Mouse (Mus musculus) adrenal gland, adult 2 months (tissue): ENCODE data around the gene Pecam1. TPM values are rescaled to one million over a fixed set of nuclear protein-coding genes. Genes with fewer than 3 reads are reported as not detected.
"Not testable (repeated sequence)": the region's sequence is repeated elsewhere in the genome, so short reads cannot be mapped to it uniquely, and the experiment has no call there.

Experiments used
- DNase-seq: peaks from one replicate; pipeline ENCODE4 v3.0.0; 2021
- long read RNA-seq: library from polyadenylated mRNA; stranded (forward); transcript quantifications from one replicate; pipeline ENCODE4 v2.0.0, GENCODE M21; 2021
- polyA plus RNA-seq: library from polyadenylated mRNA; depleted of rRNA; stranded (reverse); fragments of >200 nt; gene quantifications from 2 replicates; pipeline ENCODE4 v1.2.3, GENCODE M21; 2012; rRNA removed
- total RNA-seq, 2 experiments: library from RNA; stranded (reverse); gene quantifications; 2 replicates each; pipeline ENCODE4 v1.2.3; 2021

The Pecam1 gene
- total RNA-seq (10 to 100 TPM; 64.0 to 94.8 TPM), polyA plus RNA-seq (15.5 and 17.5 TPM in 2 replicates)
- long read RNA-seq, transcript Pecam1-203 (14 exons, 3,233 nt): major isoform, 10 of 45 reads
- long read RNA-seq, transcript Pecam1-204 (16 exons, 3,441 nt): minor isoform, 8 of 45 reads
- long read RNA-seq, transcript Pecam1-202 (15 exons, 3,283 nt): major isoform, 10 of 45 reads
- long read RNA-seq, partial matches to known transcripts: 7 of 45 reads
- long read RNA-seq, other reads (novel, unspliced or antisense): 9 of 45 reads

- no peak for DNase-seq
Observed at GRCm38 (mm10) chr11:106750121-106750751, at the start of gene Pecam1. Gene Pecam1 (minus strand): TSS chr11:106750628.

DNA sequence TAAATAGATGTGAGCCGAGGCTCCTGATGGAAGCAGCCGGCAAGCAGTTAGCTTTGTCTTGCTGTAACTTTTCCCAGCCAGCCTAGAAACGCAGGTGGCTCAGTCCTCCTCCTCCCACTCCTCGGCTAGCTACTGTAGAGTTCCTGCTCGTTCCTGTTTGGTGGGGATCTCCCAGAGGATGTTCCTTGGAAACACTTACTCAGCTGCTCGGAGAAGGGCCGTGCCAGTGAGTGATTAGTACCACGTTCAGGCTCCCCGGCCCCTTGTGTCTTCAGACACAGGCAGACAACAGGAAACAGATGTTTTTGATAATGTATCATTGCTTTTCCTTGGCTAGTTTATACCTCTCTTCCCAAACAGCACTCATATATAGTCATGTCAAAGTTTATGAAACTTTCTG lies 45.3 kb upstream of the Pecam1 start:
- DNase-seq: no peak

DNA sequence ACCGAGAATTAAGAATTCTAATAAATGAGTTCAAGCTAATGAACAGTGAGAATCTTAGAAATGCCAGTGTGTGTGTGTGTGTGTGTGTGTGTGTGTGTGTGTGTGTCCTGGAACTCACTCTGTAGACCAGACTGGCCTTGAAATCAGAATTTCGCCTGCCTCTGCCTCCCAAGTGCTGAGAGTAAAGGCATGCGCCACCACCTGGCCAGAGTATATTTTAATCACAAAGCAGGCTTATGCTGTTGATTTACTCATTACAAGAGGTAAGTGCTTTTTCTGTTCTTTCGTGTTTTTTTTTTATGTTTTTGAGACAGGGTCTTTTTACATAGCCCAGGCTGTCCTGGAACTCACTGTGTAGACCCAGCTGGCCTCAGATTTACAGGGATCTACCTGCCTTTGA lies 43.4 kb upstream of the Pecam1 start:
- DNase-seq: no peak

- no peak for DNase-seq
Observed at GRCm38 (mm10) chr11:106789649-106790048, 39.2 kb upstream of the Pecam1 start.

GRCm38 (mm10) chr11:106788775-106789459 lies 38.5 kb upstream of the Pecam1 start, which contains the start of the genes Ddx5 and Cep95:
Gene Ddx5 (minus strand): TSS chr11:106789185.
Gene Cep95 (plus strand): TSS chr11:106789252.
- peak; percentile 98 for DNase-seq

DNA sequence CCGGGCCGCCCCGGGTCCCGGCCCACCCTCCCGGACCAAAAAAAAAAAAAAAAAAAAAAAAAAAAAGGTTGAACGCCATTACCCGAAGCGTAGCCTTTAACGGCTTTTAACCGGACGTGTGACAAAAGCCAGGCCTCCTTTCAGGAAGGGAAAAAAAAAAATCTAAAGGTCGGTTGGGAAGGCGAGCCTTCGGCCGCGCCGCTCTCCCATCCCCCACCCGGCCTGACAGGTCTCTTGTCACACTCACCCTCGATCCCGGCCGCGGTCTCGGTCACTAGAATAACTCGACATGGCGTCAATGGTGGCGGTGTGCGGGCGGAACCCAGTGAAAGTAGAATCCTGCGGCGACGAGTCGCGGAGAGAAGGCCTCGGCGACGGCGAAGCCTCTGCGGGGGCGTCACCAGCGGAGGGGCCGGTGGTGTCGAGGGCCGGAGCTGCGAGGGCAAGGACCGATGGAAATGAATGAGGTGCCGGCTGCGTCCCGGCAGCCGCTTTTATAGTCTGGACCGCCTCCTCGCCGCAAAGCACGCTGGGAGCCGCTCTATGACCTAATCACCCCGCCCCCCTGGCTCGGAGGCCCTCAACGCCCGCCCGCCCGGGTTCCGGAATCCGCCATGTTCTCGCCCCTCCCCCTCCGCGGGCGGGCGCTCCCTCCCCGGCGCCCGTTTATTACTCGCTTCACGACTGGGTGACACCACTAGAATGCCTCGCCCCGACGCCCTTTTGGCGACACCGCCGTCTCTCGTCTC lies 37.8 kb upstream of the Pecam1 start:
- peak; percentile 99 for DNase-seq

DNA sequence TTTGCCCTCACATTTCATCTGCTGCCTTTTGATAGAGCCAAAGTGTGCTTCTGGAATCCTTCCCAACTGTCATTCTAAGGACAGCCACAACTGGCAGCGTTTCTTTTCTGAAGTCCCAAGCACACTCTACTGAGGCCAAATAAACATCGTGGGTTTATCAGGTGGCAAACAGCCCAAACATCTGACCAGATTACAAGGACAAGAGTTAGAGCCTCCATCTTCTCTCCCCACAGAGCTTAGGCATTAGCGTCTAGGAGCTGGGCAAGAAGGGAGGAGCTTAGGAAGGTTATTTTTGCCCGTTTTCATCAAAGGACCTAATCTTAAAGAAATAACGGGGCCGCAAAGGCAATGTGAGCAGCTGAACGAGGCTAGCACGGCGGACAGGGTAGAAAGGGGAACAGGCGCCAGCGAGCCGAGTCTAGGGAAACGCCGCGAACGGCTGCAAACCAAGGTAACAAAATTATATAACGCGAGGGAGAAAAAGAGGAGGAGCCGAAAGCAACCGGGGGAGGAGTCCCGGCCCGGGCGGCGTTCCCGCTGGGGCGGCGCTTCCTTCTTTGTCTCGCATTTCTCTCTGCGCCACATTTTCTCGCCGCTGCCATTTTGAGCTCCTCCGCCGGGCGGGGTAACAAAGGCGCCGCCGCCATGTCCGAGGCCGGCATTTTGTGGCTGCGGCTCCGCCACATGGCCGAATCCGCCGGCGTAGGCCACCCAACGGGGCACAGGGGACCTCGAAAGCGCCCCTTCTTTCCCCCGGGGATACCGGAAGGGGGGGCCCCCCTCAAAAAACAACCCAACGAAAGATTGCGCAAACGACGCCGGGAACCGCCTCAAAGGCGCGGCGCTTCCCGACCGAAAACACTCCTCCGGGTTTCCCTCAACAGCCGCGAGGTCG lies 37.0 kb upstream of the Pecam1 start:
- DNase-seq: peak; percentile 93

- no peak for DNase-seq
Observed at GRCm38 (mm10) chr11:106785043-106785442, 34.6 kb upstream of the Pecam1 start.

- no peak for DNase-seq
Observed at GRCm38 (mm10) chr11:106784476-106784875, 34.0 kb upstream of the Pecam1 start.

GRCm38 (mm10) chr11:106782841-106783764 lies 32.7 kb upstream of the Pecam1 start:
- DNase-seq: no peak

DNA sequence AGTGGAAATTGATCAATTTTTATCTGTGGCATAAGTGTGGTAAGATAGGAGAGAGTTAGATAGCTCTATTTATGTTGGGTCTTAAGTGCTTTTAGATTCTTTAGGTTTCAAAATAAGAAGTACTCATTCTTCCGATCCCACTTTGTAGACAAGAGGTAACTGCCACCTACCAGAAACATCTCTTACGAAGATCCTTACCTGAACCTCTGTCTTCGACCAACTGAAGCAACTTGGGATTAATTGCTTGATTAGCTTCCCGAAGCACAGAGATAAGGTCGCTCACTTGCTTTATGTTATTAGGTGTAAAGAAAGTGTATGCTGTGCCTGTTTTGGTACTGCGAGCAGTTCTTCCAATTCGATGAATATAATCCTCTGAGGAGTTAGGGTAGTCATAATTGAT lies 31.8 kb upstream of the Pecam1 start:
- not testable (repeated sequence) for DNase-seq

- DNase-seq: no peak
Observed at GRCm38 (mm10) chr11:106780590-106781220, 30.3 kb upstream of the Pecam1 start.

- no peak for DNase-seq
Observed at GRCm38 (mm10) chr11:106780089-106780425, 29.6 kb upstream of the Pecam1 start.

GRCm38 (mm10) chr11:106779388-106780088 lies 29.1 kb upstream of the Pecam1 start, which contains the start of gene Polg2:
Gene Polg2 (minus strand): TSS chr11:106779537.
- peak; percentile 95 for DNase-seq

DNA sequence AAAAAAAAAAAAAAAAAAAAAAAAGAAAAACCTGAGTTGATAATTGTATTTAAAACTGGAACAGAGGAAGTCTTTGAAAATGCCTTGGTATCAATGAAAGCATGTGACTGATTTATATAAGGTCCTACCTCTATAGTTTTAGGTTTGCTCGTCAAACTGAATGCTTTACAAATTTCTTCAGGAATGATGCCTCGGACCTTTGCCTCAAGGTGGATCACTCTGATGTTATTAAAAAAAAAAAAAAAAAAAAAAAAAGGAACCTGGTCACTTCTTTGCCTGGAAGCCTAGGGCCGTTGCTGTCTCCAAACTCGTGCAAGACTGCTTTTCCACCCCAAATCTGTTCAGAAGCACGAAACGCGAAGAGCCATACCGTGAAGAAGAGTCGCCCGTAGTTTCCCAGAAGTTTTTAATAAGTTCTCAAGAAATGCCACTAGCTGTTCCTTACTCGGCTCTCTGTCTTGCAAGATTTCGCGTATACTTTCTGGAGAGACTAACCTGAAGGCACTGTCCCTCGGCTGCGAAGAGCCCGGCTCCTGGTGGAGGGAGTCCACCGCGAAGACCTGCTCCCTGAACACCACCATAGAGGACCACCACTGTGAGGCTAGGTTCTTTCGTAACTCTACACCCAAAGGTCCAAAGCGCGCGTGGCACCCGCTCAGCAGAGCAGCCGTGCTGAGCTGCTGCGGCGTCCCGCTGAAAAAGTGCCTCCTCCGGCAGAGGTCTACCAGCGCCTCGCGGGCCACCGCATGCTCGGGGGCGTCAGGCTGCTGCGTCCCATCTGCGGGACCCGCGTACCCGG lies 28.4 kb upstream of the Pecam1 start:
- DNase-seq: no peak

GRCm38 (mm10) chr11:106778132-106778531 lies 27.7 kb upstream of the Pecam1 start:
- DNase-seq: no peak

- no peak for DNase-seq
Observed at GRCm38 (mm10) chr11:106777395-106777794, 27.0 kb upstream of the Pecam1 start.

GRCm38 (mm10) chr11:106776960-106777359 lies 26.5 kb upstream of the Pecam1 start:
- DNase-seq: no peak
